Mouse (Mus musculus) liver, adult (tissue): ENCODE results near the gene Zpbp2.

ENCODE experiments used
- GATA4 ChIP-seq: IDR thresholded peaks from 2 replicates; pipeline ENCODE4 v1.6.1; 2014; ENCODE audit warnings: mild to moderate bottlenecking, low read length; ENCODE audit not compliant: insufficient replicate concordance

The Zpbp2 gene

DNA sequence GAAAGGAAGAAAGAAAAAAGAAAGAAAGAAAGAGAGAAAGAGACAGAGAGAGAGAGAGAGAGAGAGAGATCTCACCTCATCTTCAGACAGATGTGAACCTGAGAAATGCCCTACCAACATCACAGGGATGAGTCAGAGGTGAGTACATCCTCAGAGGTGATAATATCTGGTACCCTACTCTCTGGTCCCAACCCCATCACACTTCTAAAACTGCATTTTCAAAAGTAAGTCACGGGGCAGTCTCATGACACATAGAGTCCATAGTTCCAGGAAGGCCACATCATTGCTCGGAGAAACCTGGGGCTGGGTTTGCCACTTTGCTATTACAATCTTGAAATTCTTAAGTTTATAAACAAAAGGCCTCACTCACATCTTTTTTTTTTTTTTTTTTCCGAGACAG, 45.1 kb downstream of the Zpbp2 start:
- no peak for TF ChIP-seq GATA4

DNA sequence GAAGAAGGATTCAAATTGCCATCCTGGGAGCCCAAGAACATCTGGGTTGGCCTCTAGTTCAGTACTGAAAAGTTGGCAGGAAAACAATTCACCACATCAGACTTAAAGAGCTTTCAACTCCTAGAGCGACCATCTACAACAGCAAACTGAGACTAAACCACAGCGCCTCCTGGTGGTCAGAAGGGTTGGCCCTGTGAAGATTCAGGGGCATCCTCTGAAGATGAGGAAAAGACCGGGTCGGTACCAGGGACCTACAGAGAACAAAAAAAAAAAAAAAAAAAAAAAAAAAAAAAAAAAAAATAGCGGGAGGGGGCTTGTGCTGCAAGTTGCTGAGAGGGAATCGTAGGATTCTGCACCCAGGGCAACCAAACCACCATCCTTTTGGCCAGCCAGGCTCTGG, 46.5 kb downstream of the Zpbp2 start:
- no peak for TF ChIP-seq GATA4

DNA sequence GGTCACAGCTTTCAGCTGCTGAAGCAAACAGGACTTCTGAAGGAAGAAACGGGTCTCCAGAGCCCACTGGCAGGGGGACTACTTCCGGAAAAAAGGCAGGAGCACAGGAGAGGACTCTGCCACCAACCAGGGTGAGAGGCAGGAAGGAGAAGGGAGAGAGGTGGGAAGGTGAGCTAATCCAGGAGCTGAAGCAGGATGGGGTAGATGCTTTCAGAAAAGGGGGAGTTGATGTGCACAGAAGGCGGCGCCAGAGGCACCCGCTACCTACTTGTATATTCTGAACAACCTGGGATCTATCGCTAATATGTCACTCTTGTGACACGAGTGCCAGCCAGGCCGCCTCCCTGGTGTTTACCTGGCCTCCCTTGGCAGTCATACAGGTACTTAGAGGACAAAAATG, 47.1 kb downstream of the Zpbp2 start, which contains the start of gene Lrrc3c:
Lrrc3c (plus strand) TSS at position 301 of the 400 bp plus-strand sequence.
- TF ChIP-seq GATA4: no peak

DNA sequence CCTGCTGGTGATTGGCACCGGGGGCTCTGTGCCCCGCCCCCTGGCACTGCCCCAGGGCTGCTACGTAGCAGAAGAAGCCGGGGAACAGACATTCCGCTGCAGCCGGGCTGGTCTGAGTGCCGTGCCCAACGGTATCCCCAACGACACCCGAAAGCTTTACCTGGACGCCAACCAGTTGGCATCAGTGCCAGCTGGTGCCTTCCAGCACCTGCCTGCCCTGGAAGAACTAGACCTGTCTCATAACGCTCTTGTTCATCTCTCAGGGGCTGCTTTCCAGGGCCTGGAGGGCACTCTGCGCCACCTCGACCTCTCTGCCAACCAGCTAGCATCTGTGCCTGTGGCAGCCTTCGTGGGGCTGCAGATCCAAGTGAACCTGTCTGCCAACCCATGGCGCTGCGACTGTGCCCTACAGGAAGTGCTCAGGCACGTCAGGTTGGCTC, 48.0 kb downstream of the Zpbp2 start:
- TF ChIP-seq GATA4: no peak

DNA sequence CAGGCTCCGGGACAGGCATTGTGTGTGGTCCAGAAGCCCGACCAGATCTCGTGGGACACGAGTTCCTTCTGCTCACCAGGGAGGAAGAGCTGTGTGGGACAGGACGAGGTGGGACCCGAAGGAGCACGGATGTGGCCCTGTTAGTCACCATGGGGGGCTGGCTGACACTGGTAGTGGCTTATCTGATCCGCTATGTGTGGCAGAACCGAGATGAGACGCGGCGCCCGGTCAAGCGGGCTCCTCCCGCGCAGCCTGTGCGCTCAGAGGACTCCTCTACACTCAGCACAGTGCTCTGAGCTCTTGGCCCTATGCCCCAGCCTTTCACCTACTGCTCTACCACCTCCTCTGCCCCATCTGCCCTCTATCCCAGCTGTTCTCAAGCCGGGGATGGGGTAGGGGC, 48.4 kb downstream of the Zpbp2 start:
- TF ChIP-seq GATA4: no peak

DNA sequence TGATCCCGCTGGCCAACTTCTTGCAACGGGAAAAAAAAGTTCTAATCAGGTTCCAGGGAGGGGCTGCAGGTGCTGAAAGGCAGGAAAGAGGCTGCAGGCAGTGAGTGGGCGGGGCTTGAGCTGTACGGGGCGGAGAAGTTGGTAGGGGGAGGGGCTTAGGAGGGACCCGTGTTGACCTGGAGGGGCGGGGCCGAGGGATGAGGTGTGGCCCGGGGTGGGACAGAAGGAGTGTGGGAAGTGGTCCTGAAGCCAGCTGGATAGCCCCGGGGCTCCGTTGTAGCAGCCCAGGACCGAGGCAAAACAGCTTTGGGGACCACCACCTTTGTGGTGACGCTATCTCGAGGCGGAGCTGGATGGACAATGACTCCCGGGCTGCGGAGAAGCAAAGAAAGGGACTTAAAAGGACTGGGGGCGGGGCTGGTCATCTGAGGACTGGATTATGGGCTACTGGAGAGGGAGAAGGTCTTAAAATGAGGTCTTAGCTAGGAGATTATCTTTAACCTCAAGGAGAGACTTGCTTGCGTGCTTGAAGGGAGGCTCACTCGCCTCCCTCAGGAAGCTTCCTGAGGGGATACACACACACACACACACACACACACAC, 51.3 kb downstream of the Zpbp2 start:
- no peak for TF ChIP-seq GATA4

DNA sequence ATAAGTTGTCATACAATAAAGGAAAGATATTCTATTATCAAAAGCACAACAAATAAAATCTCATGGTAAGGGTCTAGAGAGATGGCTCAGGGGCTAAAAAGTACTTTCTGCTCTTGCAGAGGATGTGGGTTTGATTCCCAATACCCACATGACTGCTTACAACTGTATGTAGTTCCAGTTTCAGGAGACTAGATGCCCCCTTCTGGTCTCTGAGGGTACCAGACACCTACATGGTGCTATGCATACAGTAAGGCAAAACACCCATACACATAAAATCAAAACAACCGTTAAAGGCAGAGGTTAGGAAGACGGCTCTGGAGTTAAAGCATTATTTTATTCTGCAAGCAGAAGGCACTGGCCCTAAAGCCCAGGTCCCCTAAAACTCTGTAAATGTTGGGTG, 53.1 kb downstream of the Zpbp2 start:
- TF ChIP-seq GATA4: no peak

DNA sequence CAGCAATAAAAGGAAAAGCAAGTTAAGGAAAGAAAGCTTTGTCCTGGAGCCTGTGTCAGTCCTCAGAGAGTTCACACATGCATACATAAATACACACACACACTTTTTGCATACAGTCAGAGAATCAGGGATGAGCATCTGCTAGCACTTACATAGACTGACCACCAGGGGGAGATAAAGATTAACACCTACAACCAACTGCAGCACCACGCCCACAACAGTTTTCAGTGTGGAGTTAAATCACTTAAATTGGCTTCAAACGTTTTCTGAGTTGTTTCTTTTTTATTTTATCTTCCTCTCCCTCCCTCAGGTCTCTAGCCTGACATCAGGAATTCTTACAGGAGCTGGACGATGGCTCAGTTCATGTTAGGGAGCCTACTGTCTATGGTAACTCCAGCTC, 55.9 kb downstream of the Zpbp2 start:
- TF ChIP-seq GATA4: no peak
